Mouse (Mus musculus): ENCODE measurements around the gene Elp5.

- TF ChIP-seq FLI1 (IDR thresholded peaks at IDR 0.05; ENCODE audit: low read length) (no peak), GATA1 (IDR thresholded peaks at IDR 0.05; ENCODE audit: borderline replicate concordance, low read length) (no peak)
These were observed 43.8 kb downstream of the Elp5 start for GRCm38 (mm10) chr11:69938401-69938979.
